Mouse (Mus musculus) lung, embryonic 16.5 days (tissue): ENCODE measurements at regions not wholly inside any gene's neighbourhood (a gene's known extent, or its start where the extent isn't known, plus 50 kb on each side); places are given as distances from the start of the nearest gene placed in this dataset.

Experiments used
- ATAC-seq: fragments of 200-750 bp; cut with Nextera tagmentation; 2 replicates; pipeline ENCODE4 v1.8.0; 2017; ENCODE audit warnings: low read depth, mild to moderate bottlenecking, moderate library complexity
- H3K27ac ChIP-seq: fragments of 300-500 bp; sonication (generic); 2 replicates; pipeline ENCODE4 v1.5.1; 2014; ENCODE audit warnings: mild to moderate bottlenecking, control low read depth, low read length
- H3K27me3 ChIP-seq: fragments of 300-500 bp; sonication (generic); 2 replicates; pipeline ENCODE4 v1.6.1; 2014; ENCODE audit warnings: low read depth, low read length, mixed read lengths; ENCODE audit not compliant: control insufficient read depth, insufficient read depth
- H3K36me3 ChIP-seq: fragments of 300-500 bp; sonication (generic); 2 replicates; pipeline ENCODE4 v1.6.1; 2014; ENCODE audit warnings: low read length; ENCODE audit not compliant: control insufficient read depth, insufficient read depth
- H3K4me1 ChIP-seq: fragments of 300-500 bp; sonication (generic); replicated peaks from 2 replicates; pipeline ENCODE4 v1.6.1; 2014; ENCODE audit warnings: low read length, mixed read lengths; ENCODE audit not compliant: control insufficient read depth, insufficient read depth
- H3K4me2 ChIP-seq: fragments of 300-500 bp; sonication (generic); 2 replicates; pipeline ENCODE4 v1.6.1; 2014; ENCODE audit warnings: low read depth, low read length, control low read depth
- H3K4me3 ChIP-seq: fragments of 300-500 bp; sonication (generic); 2 replicates; pipeline ENCODE4 v1.5.1; 2014; ENCODE audit warnings: mild to moderate bottlenecking, low read length, control low read depth
- H3K9ac ChIP-seq: fragments of 300-500 bp; sonication (generic); 2 replicates; pipeline ENCODE4 v1.6.1; 2014; ENCODE audit warnings: low read length, control low read depth
- H3K9me3 ChIP-seq: fragments of 300-500 bp; sonication (generic); 2 replicates; pipeline ENCODE4 v1.6.1; 2016; ENCODE audit warnings: low read length; ENCODE audit not compliant: control insufficient read depth
- WGBS: fragments of 180-500 bp; shearing (Covaris S2); extraction: QIAGEN DNeasy Blood & Tissue Kit; methylation state at CpG from one replicate; pipeline ENCODE4 v1.1.7; 2014; 5-methylcytosine and 5-hydroxymethylcytosine counted together

GRCm38 (mm10) chr17:83102675-83103412 lies 112.2 kb upstream of the Pkdcc start:
- Histone ChIP-seq H3K4me2 (no peak overlapping the region), H3K27ac (no peak overlapping the region), H3K36me3 (no peaks in the 10 kb centered on the region), H3K9me3 (no peaks in the 10 kb centered on the region), H3K9ac (no peak overlapping the region), H3K4me1 (no peaks in the 10 kb centered on the region), H3K27me3 (no peaks in the 10 kb centered on the region), H3K4me3 (no peak overlapping the region)
- 52% methylated on average over 6 of the region's 6 CpGs for WGBS
- peak; percentile 31; the same call in 1 of the 2 replicates for ATAC-seq

- Histone ChIP-seq H3K9me3 (no peaks in the 10 kb centered on the region), H3K9ac (no peak overlapping the region), H3K27ac (no peak overlapping the region), H3K4me1 (peaks cover 23% of the 10 kb centered on the region), H3K27me3 (no peaks in the 10 kb centered on the region), H3K36me3 (no peaks in the 10 kb centered on the region), H3K4me3 (no peak overlapping the region), H3K4me2 (no peak overlapping the region)
- ATAC-seq: no peak
- WGBS: 17% methylated on average over 10 of the region's 10 CpGs
Measured at GRCm38 (mm10) chr17:83108151-83108550, 106.9 kb upstream of the Pkdcc start.

GRCm38 (mm10) chr17:83109792-83110440 lies 105.2 kb upstream of the Pkdcc start:
- H3K4me2 ChIP-seq: no peak overlapping the region
- no peak overlapping the region for H3K9ac ChIP-seq
- peak overlapping the region; percentile 24 for H3K27ac ChIP-seq
- WGBS: 24% methylated on average over 10 of the region's 10 CpGs
- peak; percentile 94 for ATAC-seq
- no peaks in the 10 kb centered on the region for H3K27me3 ChIP-seq
- peaks cover 29% of the 10 kb centered on the region for H3K4me1 ChIP-seq
- H3K9me3 ChIP-seq: no peaks in the 10 kb centered on the region
- no peak overlapping the region for H3K4me3 ChIP-seq
- H3K36me3 ChIP-seq: no peaks in the 10 kb centered on the region

- H3K27me3 ChIP-seq: no peaks in the 10 kb centered on the region
- no peaks in the 10 kb centered on the region for H3K9me3 ChIP-seq
- peak overlapping the region; percentile 10 for H3K27ac ChIP-seq
- WGBS: 16% methylated on average over 8 of the region's 8 CpGs
- no peak overlapping the region for H3K9ac ChIP-seq
- no peak overlapping the region for H3K4me3 ChIP-seq
- H3K4me2 ChIP-seq: no peak overlapping the region
- H3K4me1 ChIP-seq: peaks cover 32% of the 10 kb centered on the region
- ATAC-seq: no peak
- H3K36me3 ChIP-seq: no peaks in the 10 kb centered on the region
Measured at GRCm38 (mm10) chr17:83110556-83110955, 104.5 kb upstream of the Pkdcc start.

GRCm38 (mm10) chr17:83115146-83115545 lies 99.9 kb upstream of the Pkdcc start:
- H3K36me3 ChIP-seq: no peaks in the 10 kb centered on the region
- no peak overlapping the region for H3K9ac ChIP-seq
- no peak for ATAC-seq
- H3K27ac ChIP-seq: no peak overlapping the region
- peaks cover 15% of the 10 kb centered on the region for H3K4me1 ChIP-seq
- no peaks in the 10 kb centered on the region for H3K9me3 ChIP-seq
- no peak overlapping the region for H3K4me2 ChIP-seq
- 41% methylated on average over 4 of the region's 4 CpGs for WGBS
- no peaks in the 10 kb centered on the region for H3K27me3 ChIP-seq
- no peak overlapping the region for H3K4me3 ChIP-seq

- no peak for ATAC-seq
Measured at GRCm38 (mm10) chr17:83115832-83116480, 99.1 kb upstream of the Pkdcc start.

GRCm38 (mm10) chr17:83120665-83121232 lies 94.3 kb upstream of the Pkdcc start:
- H3K9me3 ChIP-seq: no peaks in the 10 kb centered on the region
- H3K9ac ChIP-seq: no peak overlapping the region
- H3K4me3 ChIP-seq: no peak overlapping the region
- H3K36me3 ChIP-seq: no peaks in the 10 kb centered on the region
- H3K4me2 ChIP-seq: no peak overlapping the region
- no peaks in the 10 kb centered on the region for H3K27me3 ChIP-seq
- peaks cover 22% of the 10 kb centered on the region for H3K4me1 ChIP-seq
- WGBS: 56% methylated on average over 16 of the region's 16 CpGs
- H3K27ac ChIP-seq: no peak overlapping the region
- no peak for ATAC-seq

More at GRCm38 (mm10) chr17:83115832-83116480, 99.1 kb upstream of the Pkdcc start:
- peaks cover 9% of the 10 kb centered on the region for H3K4me1 ChIP-seq
- H3K27ac ChIP-seq: no peak overlapping the region
- no peaks in the 10 kb centered on the region for H3K36me3 ChIP-seq
- WGBS: 33% methylated on average over 6 of the region's 6 CpGs
- H3K9me3 ChIP-seq: no peaks in the 10 kb centered on the region
- no peaks in the 10 kb centered on the region for H3K27me3 ChIP-seq
- H3K4me3 ChIP-seq: no peak overlapping the region
- no peak overlapping the region; the same call in 1 of the 2 replicates for H3K9ac ChIP-seq
- no peak overlapping the region for H3K4me2 ChIP-seq

- peak overlapping the region; percentile 47 for H3K9ac ChIP-seq
- ATAC-seq: peak; percentile 94
Measured at GRCm38 (mm10) chr17:83122525-83123280, 92.4 kb upstream of the Pkdcc start.

More at GRCm38 (mm10) chr17:83122525-83123280, 92.4 kb upstream of the Pkdcc start:
- WGBS: 5% methylated on average over 20 of the region's 20 CpGs
- H3K27ac ChIP-seq: peak overlapping the region; percentile 35; the same call in 1 of the 2 replicates
- H3K4me1 ChIP-seq: peaks cover 22% of the 10 kb centered on the region
- peak overlapping the region; percentile 60 for H3K4me2 ChIP-seq
- peak overlapping the region; percentile 38 for H3K4me3 ChIP-seq
- H3K27me3 ChIP-seq: no peaks in the 10 kb centered on the region
- H3K36me3 ChIP-seq: no peaks in the 10 kb centered on the region
- no peaks in the 10 kb centered on the region for H3K9me3 ChIP-seq
